Mouse (Mus musculus) brain, embryonic 14.5 days (tissue): ENCODE results near the gene Ano6.

Experiments
- CTCF ChIP-seq: fragments of 200-500 bp; IDR thresholded peaks from 2 replicates; pipeline ENCODE4 v1.5.1; 2012; ENCODE audit warnings: inconsistent platforms, mild to moderate bottlenecking, moderate library complexity, borderline replicate concordance; ENCODE audit not compliant: insufficient read depth, insufficient read length; ENCODE audit errors: extremely low read depth
- POLR2A ChIP-seq: fragments of 200-500 bp; IDR thresholded peaks from 2 replicates; pipeline ENCODE4 v1.6.1; 2012; ENCODE audit warnings: mild to moderate bottlenecking, inconsistent platforms, borderline replicate concordance; ENCODE audit not compliant: poor library complexity, insufficient read depth, insufficient read length, severe bottlenecking; ENCODE audit errors: extremely low read depth

DNA sequence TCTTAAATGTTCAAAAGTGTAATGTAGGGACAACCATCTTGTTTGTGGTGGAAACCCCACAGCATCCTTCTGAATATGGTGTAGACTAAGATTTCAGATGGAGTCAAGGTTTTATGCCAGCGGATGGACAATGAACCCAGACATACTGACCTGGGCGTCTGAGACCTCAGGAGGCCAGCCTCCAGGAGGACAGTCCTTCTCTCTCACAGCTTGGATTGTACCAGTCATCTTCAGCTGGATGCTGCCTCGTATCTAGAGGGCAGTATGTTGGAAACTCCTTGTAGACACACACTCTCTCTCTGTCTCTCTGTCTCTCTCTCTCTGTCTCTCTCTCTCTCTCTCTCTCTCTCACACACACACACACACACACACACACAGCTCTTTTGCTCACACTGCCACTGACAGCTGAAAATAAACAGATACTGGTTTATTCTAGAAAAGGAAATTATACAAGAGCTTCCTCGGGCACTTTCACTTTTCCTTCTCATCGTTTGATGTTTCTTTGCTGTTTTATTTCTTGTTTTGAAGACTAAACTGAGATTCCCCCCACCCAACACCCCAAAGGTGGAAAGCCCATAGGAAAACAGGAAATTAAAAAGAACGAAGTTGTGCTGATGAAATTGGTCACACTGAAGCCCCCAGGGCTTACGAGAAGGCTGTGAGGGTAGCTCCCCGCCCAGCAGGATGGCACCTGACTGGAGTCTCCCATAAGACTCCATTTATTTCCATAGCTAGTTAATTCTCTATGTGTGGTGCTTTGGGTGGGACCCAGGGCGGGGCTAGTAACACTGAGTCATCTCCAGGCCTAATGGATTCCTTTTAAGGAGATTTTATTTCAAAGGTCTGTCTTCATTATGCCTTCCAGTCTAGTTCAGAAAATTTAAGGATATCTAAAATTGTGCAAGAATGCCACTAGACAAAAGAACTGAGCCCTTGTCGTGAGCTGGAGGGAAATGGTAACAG, 94.3 kb downstream of the Ano6 start:
- no peak for TF ChIP-seq CTCF
- no peak for TF ChIP-seq POLR2A
